Mouse (Mus musculus) liver, postnatal 0 days (tissue): ENCODE data around the gene B4gat1. TPM values are rescaled to one million over a fixed set of nuclear protein-coding genes. Genes with fewer than 3 reads are reported as not detected.

ENCODE experiments used
- ATAC-seq: fragments of 200-750 bp; cut with Nextera tagmentation; 2 replicates; pipeline ENCODE4 v1.8.0; 2017; ENCODE audit warnings: mild to moderate bottlenecking, moderate library complexity
- DNase-seq: peaks from one replicate; pipeline ENCODE4 v3.0.0-alpha.2; 2016
- H3K27ac ChIP-seq: fragments of 300-500 bp; sonication (generic); 2 replicates; pipeline ENCODE4 v1.5.1; 2014; ENCODE audit warnings: antibody characterized with exemption, moderate library complexity, mild to moderate bottlenecking, low read depth
- H3K27me3 ChIP-seq: fragments of 300-500 bp; sonication (generic); 2 replicates; pipeline ENCODE4 v1.6.1; 2014; ENCODE audit warnings: low read length, control low read depth, mixed read lengths; ENCODE audit not compliant: insufficient read depth
- H3K36me3 ChIP-seq: fragments of 300-500 bp; sonication (generic); replicated peaks from 2 replicates; pipeline ENCODE4 v1.6.1; 2014; ENCODE audit warnings: mild to moderate bottlenecking, control low read depth, low read length, moderate library complexity, mixed read lengths; ENCODE audit not compliant: insufficient read depth
- H3K4me1 ChIP-seq: fragments of 300-500 bp; sonication (generic); 2 replicates; pipeline ENCODE4 v1.6.1; 2014; ENCODE audit warnings: antibody characterized with exemption, mild to moderate bottlenecking, control low read depth; ENCODE audit not compliant: insufficient read depth
- H3K4me2 ChIP-seq: fragments of 300-500 bp; sonication (generic); 2 replicates; pipeline ENCODE4 v1.6.1; 2014; ENCODE audit warnings: low read depth, mild to moderate bottlenecking, low read length, moderate library complexity, mixed read lengths
- H3K4me3 ChIP-seq: fragments of 300-500 bp; sonication (generic); 2 replicates; pipeline ENCODE4 v1.5.1; 2014; ENCODE audit warnings: low read depth, low read length
- H3K9ac ChIP-seq: fragments of 300-500 bp; sonication (generic); replicated peaks from 2 replicates; pipeline ENCODE4 v1.6.1; 2014; ENCODE audit warnings: mild to moderate bottlenecking, moderate library complexity
- H3K9me3 ChIP-seq: fragments of 300-500 bp; sonication (generic); 2 replicates; pipeline ENCODE4 v1.6.1; 2016; ENCODE audit warnings: mild to moderate bottlenecking, control low read depth, low read length, mixed read lengths
- CTCF ChIP-seq: sonication (generic); IDR thresholded peaks from 2 replicates; pipeline ENCODE4 v1.5.1; 2016; ENCODE audit warnings: antibody characterized with exemption, low read depth
- EP300 ChIP-seq: IDR thresholded peaks from 2 replicates; pipeline ENCODE4 v1.6.1; 2016; ENCODE audit warnings: antibody characterized with exemption, low read depth, mild to moderate bottlenecking
- WGBS: fragments of 180-500 bp; shearing (Covaris S2); extraction: QIAGEN DNeasy Blood & Tissue Kit; methylation state at CpG from one replicate; pipeline ENCODE4 v1.1.7; 2014; ENCODE audit not compliant: insufficient replicate concordance; 5-methylcytosine and 5-hydroxymethylcytosine counted together
- polyA plus RNA-seq: library from polyadenylated mRNA; unstranded; fragments of >200 nt; fragmentation: Nextera tagmentation; extraction: Ambion mirVana; gene quantifications from 2 replicates; pipeline ENCODE4 v1.2.1, GENCODE M21; 2015

B4gat1 gene
- polyA plus RNA-seq, 1 experiment from 2014 or later = 12.4 TPM

GRCm38 (mm10) chr19:5049325-5049724 lies 10.7 kb downstream of the B4gat1 start:
- Histone ChIP-seq H3K27me3 (peaks cover 27% of the 10 kb centered on the region), H3K4me3 (no peak overlapping the region), H3K4me1 (peaks cover 3% of the 10 kb centered on the region; the same call in 1 of the 2 replicates), H3K4me2 (no peak overlapping the region), H3K9me3 (no peaks in the 10 kb centered on the region), H3K27ac (no peak overlapping the region), H3K36me3 (peaks cover 29% of the 10 kb centered on the region), H3K9ac (no peak overlapping the region)
- 74% methylated on average over 6 of the region's 6 CpGs for WGBS
- no peak for DNase-seq
- ATAC-seq = no peak
- no peak for TF ChIP-seq CTCF
- no peak for TF ChIP-seq EP300

GRCm38 (mm10) chr19:5050047-5050905 lies 11.7 kb downstream of the B4gat1 start, which contains the start of gene Rin1:
Rin1 (plus strand) TSS chr19:5050481.
- TF ChIP-seq CTCF = peak; percentile 58
- TF ChIP-seq EP300 = no peak
- H3K9ac ChIP-seq = no peak within 1 kb of the TSS; the same call in 1 of the 2 replicates
- peak within 1 kb of the TSS; percentile 39 for H3K4me2 ChIP-seq
- H3K9me3 ChIP-seq = no peaks in the 10 kb centered on the region
- peaks cover 29% of the 10 kb centered on the region for H3K36me3 ChIP-seq
- 0 out of 2 replicates have a peak within 1 kb of the TSS, but pooled peaks have one; percentile 11 for H3K4me3 ChIP-seq
- peaks cover 3% of the 10 kb centered on the region; the same call in 1 of the 2 replicates for H3K4me1 ChIP-seq
- no peak within 1 kb of the TSS for H3K27ac ChIP-seq
- peak; percentile 35; the same call in 1 of the 2 replicates for ATAC-seq
- 26% methylated on average over 13 of the region's 14 CpGs for WGBS
- DNase-seq = peak; percentile 50
- peaks cover 28% of the 10 kb centered on the region for H3K27me3 ChIP-seq

GRCm38 (mm10) chr19:5051031-5051430 lies 12.4 kb downstream of the B4gat1 start:
- DNase-seq (peak; percentile 24), ATAC-seq (no peak)
- no peak for TF ChIP-seq EP300
- TF ChIP-seq CTCF = no peak
- Histone ChIP-seq H3K4me2 (peak overlapping the region; percentile 39), H3K36me3 (peaks cover 26% of the 10 kb centered on the region), H3K9ac (no peak overlapping the region; the same call in 1 of the 2 replicates), H3K4me3 (0 out of 2 replicates have a peak overlapping the region, but pooled peaks have one; percentile 11), H3K9me3 (no peaks in the 10 kb centered on the region), H3K27ac (no peak overlapping the region), H3K27me3 (peaks cover 30% of the 10 kb centered on the region), H3K4me1 (peaks cover 3% of the 10 kb centered on the region; the same call in 1 of the 2 replicates)
- 14% methylated on average over 17 of the region's 17 CpGs for WGBS

DNA sequence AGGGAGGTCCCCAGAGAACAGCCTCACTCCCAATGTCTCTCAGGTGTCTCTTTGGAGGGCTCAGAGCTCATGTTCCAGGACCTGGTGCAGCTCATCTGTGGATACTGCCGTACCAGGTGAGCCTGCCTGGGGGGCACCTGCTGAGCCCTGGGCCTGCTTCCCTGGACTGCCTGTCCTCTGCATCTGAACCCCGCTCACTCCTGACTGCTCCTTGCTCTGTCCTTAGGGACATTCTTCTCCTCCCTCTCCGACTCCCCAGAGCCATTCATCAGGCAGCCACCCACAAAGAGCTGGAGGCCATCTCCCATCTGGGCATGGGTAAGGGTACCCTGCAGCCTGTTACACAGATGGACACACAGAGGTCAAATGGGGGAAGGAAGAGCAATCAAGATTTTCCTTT lies 12.9 kb downstream of the B4gat1 start:
- H3K27ac ChIP-seq = no peak overlapping the region
- H3K9me3 ChIP-seq = no peaks in the 10 kb centered on the region
- peaks cover 3% of the 10 kb centered on the region; the same call in 1 of the 2 replicates for H3K4me1 ChIP-seq
- WGBS = 64% methylated on average over 3 of the region's 3 CpGs
- TF ChIP-seq CTCF = no peak
- TF ChIP-seq EP300 = no peak
- peaks cover 23% of the 10 kb centered on the region for H3K36me3 ChIP-seq
- no peak overlapping the region for H3K9ac ChIP-seq
- peaks cover 30% of the 10 kb centered on the region for H3K27me3 ChIP-seq
- no peak for DNase-seq
- no peak overlapping the region for H3K4me2 ChIP-seq
- ATAC-seq = no peak
- no peak overlapping the region for H3K4me3 ChIP-seq

- Histone ChIP-seq H3K27ac (no peak overlapping the region), H3K36me3 (peaks cover 15% of the 10 kb centered on the region), H3K4me2 (no peak overlapping the region), H3K4me3 (no peak overlapping the region), H3K27me3 (peaks cover 30% of the 10 kb centered on the region), H3K9me3 (no peaks in the 10 kb centered on the region), H3K4me1 (peaks cover 3% of the 10 kb centered on the region; the same call in 1 of the 2 replicates), H3K9ac (no peak overlapping the region)
- 39% methylated on average over 25 of the region's 25 CpGs for WGBS
- DNase-seq (peak; percentile 15), ATAC-seq (no peak)
- TF ChIP-seq CTCF (no peak), EP300 (no peak)
These were observed 13.7 kb downstream of the B4gat1 start for GRCm38 (mm10) chr19:5052166-5052822.

DNA sequence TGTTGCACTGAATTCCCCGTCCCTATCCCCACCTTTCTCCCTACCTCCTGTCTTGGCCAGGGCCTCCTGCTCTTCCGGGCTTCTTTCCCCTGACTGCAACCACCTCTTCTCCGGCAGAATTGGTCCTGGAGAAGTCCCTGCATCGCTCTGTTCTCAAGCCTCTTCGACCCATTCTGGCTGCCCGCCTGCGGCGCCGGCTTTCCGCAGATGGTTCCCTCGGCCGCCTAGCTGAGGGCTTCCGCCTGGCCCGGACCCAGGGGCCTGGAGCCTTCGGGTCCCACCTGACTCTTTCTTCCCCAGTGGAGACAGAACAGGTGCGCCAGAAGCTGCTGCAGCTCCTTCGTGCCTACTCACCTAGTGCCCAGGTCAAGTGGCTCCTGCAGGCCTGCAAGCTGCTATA lies 14.2 kb downstream of the B4gat1 start:
- Histone ChIP-seq H3K4me2 (no peak overlapping the region), H3K27me3 (peaks cover 30% of the 10 kb centered on the region), H3K9me3 (no peaks in the 10 kb centered on the region), H3K4me1 (peaks cover 3% of the 10 kb centered on the region; the same call in 1 of the 2 replicates), H3K36me3 (peaks cover 10% of the 10 kb centered on the region), H3K4me3 (no peak overlapping the region), H3K27ac (no peak overlapping the region), H3K9ac (no peak overlapping the region)
- no peak for TF ChIP-seq CTCF
- no peak for DNase-seq
- WGBS = 63% methylated on average over 17 of the region's 17 CpGs
- no peak for ATAC-seq
